In the genomic region with DNA sequence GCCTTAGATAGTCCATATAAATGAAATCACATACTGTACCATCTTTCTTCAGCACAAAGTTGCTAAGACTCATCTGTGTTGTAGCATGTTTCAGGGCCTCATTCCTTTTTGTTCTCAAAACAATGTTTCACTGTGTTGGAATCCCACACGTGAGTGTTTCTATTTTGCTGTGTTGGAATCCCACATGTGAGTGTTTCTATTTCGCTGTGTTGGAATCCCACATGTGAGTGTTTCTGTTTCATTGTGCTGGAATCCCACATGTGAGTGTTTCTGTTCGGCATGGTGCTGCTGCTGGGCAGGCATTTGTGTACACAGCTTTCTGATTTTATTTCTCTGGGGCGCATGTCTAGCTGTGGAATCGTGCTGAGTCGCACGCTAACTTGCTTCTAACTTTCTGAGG, we compare ENCODE assay signal across 11 mouse cellular contexts. TPM values are rescaled to one million over a fixed set of nuclear protein-coding genes. Genes with fewer than 3 reads are reported as not detected.
DNase-seq lines count a peak whose midpoint lies in the region; ATAC-seq and TF ChIP-seq lines count a peak whose summit lies in the region.
"Had no signal": no experiment of that assay in that cellular context is flagged by ENCODE, and none has a peak within 500 bp of the region (broad histone marks: within the 10 kb centered on the region; RNA-seq: fewer than 3 reads in every experiment).

No protein-coding gene starts in this region.

- no peak for TF ChIP-seq POLR2A in lung, adult 2 months (IDR thresholded peaks at IDR 0.05; ENCODE audit: borderline replicate concordance, extremely low read depth, low read depth, low read length)

- TF ChIP-seq EP300 in lung, postnatal 0 days (IDR thresholded peaks at IDR 0.05), result no peak

- no peak overlapping the region for H3K9ac ChIP-seq in forebrain, embryonic 11.5 days (ENCODE audit: low read length)
- H3K9ac ChIP-seq in lung, postnatal 0 days (replicated peaks; ENCODE audit: low read depth), result no peak overlapping the region
- no peak overlapping the region for H3K9ac ChIP-seq in intestine, embryonic 15.5 days

- no peak for DNase-seq in forebrain, embryonic 11.5 days (ENCODE audit: low spot score)
- DNase-seq in forebrain, embryonic 10.5 days (ENCODE audit: extremely low spot score, low spot score), result no peak
- no peak for DNase-seq in lung, postnatal 0 days (ENCODE audit: low spot score)
- no peak for DNase-seq in lung, adult 2 months
- peak; percentile 20 for DNase-seq in splenic B cell, adult 2 months (ENCODE audit: low read depth, low spot score)
- no peak for DNase-seq in adrenal gland, adult 8-10 months
- no peak for DNase-seq in urinary bladder, postnatal 36 days (ENCODE audit: low spot score in 2 of 2)
- DNase-seq: adrenal gland, postnatal 36 days had no signal

- no peak overlapping the region for H3K4me3 ChIP-seq in forebrain, embryonic 11.5 days (ENCODE audit: low read depth, low read length)
- no peak overlapping the region for H3K4me3 ChIP-seq in forebrain, embryonic 10.5 days
- H3K4me3 ChIP-seq in lung, postnatal 0 days (ENCODE audit: low read depth, low read length), result no peak overlapping the region
- no peak overlapping the region for H3K4me3 ChIP-seq in lung, adult 2 months (replicated peaks; ENCODE audit: extremely low read depth, low read depth, low read length)
- H3K4me3 ChIP-seq in intestine, embryonic 15.5 days (replicated peaks), result no peak overlapping the region
- H3K4me3 ChIP-seq: myocyte had no signal

- no peak for TF ChIP-seq CTCF in lung, postnatal 0 days (IDR thresholded peaks at IDR 0.05)
- TF ChIP-seq CTCF in lung, adult 2 months (IDR thresholded peaks at IDR 0.05; ENCODE audit: insufficient read depth, low read length), result no peak

- no peaks in the 10 kb centered on the region for H3K27me3 ChIP-seq in forebrain, embryonic 11.5 days (ENCODE audit: control insufficient read depth, insufficient read depth, low read length)
- 0 out of 2 replicates have a peak, but pooled peaks cover 5% of the 10 kb centered on the region for H3K27me3 ChIP-seq in forebrain, embryonic 10.5 days (ENCODE audit: poor library complexity, severe bottlenecking)
- no peaks in the 10 kb centered on the region for H3K27me3 ChIP-seq in lung, postnatal 0 days (replicated peaks; ENCODE audit: insufficient read depth, low read length)
- H3K27me3 ChIP-seq in intestine, embryonic 15.5 days (replicated peaks), result no peaks in the 10 kb centered on the region
- H3K27me3 ChIP-seq in splenic B cell, adult 2 months (ENCODE audit: control insufficient read depth, insufficient read depth, low read length, poor library complexity, severe bottlenecking), result no peaks in the 10 kb centered on the region

- no peaks in the 10 kb centered on the region for H3K36me3 ChIP-seq in forebrain, embryonic 11.5 days (ENCODE audit: control insufficient read depth, insufficient read depth, low read length)
- no peaks in the 10 kb centered on the region for H3K36me3 ChIP-seq in forebrain, embryonic 10.5 days (replicated peaks)
- H3K36me3 ChIP-seq in lung, postnatal 0 days (ENCODE audit: insufficient read depth, low read length), result no peaks in the 10 kb centered on the region
- H3K36me3 ChIP-seq in intestine, embryonic 15.5 days, result no peaks in the 10 kb centered on the region
- H3K36me3 ChIP-seq in splenic B cell, adult 2 months (ENCODE audit: control insufficient read depth, insufficient read depth, low read length, poor library complexity, severe bottlenecking), result no peaks in the 10 kb centered on the region

- peak; percentile 88 for ATAC-seq in forebrain, embryonic 11.5 days (replicated peaks; ENCODE audit: low FRiP score)
- ATAC-seq in lung, postnatal 0 days, result peak; percentile 67; the same call in 1 of the 2 replicates
- ATAC-seq in intestine, embryonic 15.5 days, result peak; percentile 82; the same call in 1 of the 2 replicates

- no peak overlapping the region for H3K27ac ChIP-seq in forebrain, embryonic 11.5 days (ENCODE audit: low read depth, low read length)
- H3K27ac ChIP-seq in forebrain, embryonic 10.5 days, result no peak overlapping the region
- H3K27ac ChIP-seq in lung, postnatal 0 days (ENCODE audit: low read length), result no peak overlapping the region
- no peak overlapping the region for H3K27ac ChIP-seq in intestine, embryonic 15.5 days

- no peaks in the 10 kb centered on the region for H3K4me1 ChIP-seq in forebrain, embryonic 11.5 days (replicated peaks; ENCODE audit: control insufficient read depth, insufficient read depth, low read length)
- no peaks in the 10 kb centered on the region for H3K4me1 ChIP-seq in forebrain, embryonic 10.5 days
- no peaks in the 10 kb centered on the region for H3K4me1 ChIP-seq in lung, postnatal 0 days (ENCODE audit: insufficient read depth, low read depth, low read length)
- H3K4me1 ChIP-seq in lung, adult 2 months (ENCODE audit: control insufficient read depth, insufficient read depth, low read length), result no peaks in the 10 kb centered on the region
- no peaks in the 10 kb centered on the region for H3K4me1 ChIP-seq in intestine, embryonic 15.5 days (replicated peaks)

- H3K4me2 ChIP-seq in forebrain, embryonic 11.5 days (ENCODE audit: low read depth, low read length, severe bottlenecking), result no peak overlapping the region
- no peak overlapping the region for H3K4me2 ChIP-seq in lung, postnatal 0 days (replicated peaks; ENCODE audit: low read depth, low read length)
- no peak overlapping the region for H3K4me2 ChIP-seq in intestine, embryonic 15.5 days (replicated peaks)

- H3K9me3 ChIP-seq in forebrain, embryonic 11.5 days (ENCODE audit: control insufficient read depth, low read length), result no peaks in the 10 kb centered on the region
- H3K9me3 ChIP-seq in forebrain, embryonic 10.5 days, result no peaks in the 10 kb centered on the region
- no peaks in the 10 kb centered on the region for H3K9me3 ChIP-seq in lung, postnatal 0 days (ENCODE audit: low read length)
- H3K9me3 ChIP-seq in intestine, embryonic 15.5 days, result no peaks in the 10 kb centered on the region

- WGBS in forebrain, embryonic 11.5 days, result 70% methylated on average over 7 of the region's 7 CpGs
- WGBS in forebrain, embryonic 10.5 days, result 74% methylated on average over 7 of the region's 7 CpGs
- WGBS in lung, postnatal 0 days, result 54% methylated on average over 7 of the region's 7 CpGs
- 60% methylated on average over 7 of the region's 7 CpGs for WGBS in lung, adult 2 months
- 57% methylated on average over 7 of the region's 7 CpGs for WGBS in intestine, embryonic 15.5 days

RNA-seq across cellular contexts. Expression of a gene that starts 28.7 kb away (rescaled TPM):
- polyA plus RNA-seq in forebrain, embryonic 11.5 days (2014; fragmentation: Nextera tagmentation; extraction: Ambion mirVana), result 0.16 TPM in 1 of 2 replicates, not detected in the other
- 0.55 and 0.86 TPM in 2 replicates for polyA plus RNA-seq in forebrain, embryonic 10.5 days (2016; fragmentation: Nextera tagmentation; extraction: Ambion mirVana)
- not detected in 2 replicates for polyA plus RNA-seq in lung, postnatal 0 days (2015; fragmentation: Nextera tagmentation; extraction: Ambion mirVana)
- 0.19 TPM in 1 of 2 replicates, not detected in the other for polyA plus RNA-seq in lung, adult 2 months (2012; rRNA removed)
- 1.0 and 1.7 TPM in 2 replicates for polyA plus RNA-seq in intestine, embryonic 15.5 days (2015; fragmentation: Nextera tagmentation; extraction: Ambion mirVana)
- total RNA-seq in adrenal gland, adult 8-10 months (2022), result under 1 TPM in 3 of 4 experiments, not detected in 1; 0.26 to 0.70 (median 0.67) TPM
- total RNA-seq: layer of hippocampus, postnatal 25 days had no signal
- polyA plus RNA-seq: myocyte had no signal
